19 mouse cellular contexts compared by ENCODE assay signal in the genomic region with DNA sequence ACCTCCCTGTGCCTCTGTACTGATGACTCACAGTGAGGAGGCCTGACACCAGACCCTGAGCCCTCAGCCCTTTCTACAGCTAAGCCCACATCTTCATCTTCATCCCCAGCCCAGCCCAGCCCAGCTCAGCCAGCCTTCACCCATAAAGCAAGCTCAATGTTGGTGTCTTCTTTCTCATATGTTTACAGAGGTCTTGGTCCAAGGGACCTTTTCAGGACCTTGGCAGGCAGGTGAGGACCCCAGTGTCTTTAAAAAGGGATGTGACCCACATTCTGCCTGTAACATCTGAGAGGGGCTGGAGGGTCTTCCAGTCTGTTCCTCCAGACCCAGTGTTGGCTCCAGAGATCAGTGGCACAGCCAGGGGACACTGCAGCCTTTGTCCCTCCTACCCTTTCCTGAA. TPM values are rescaled to one million over a fixed set of nuclear protein-coding genes. Genes with fewer than 3 reads are reported as not detected.
"Had no signal": no experiment of that assay in that cellular context is flagged by ENCODE, and none has a peak within 500 bp of the region (broad histone marks: within the 10 kb centered on the region; RNA-seq: fewer than 3 reads in every experiment).

No protein-coding gene starts in this region.

- ATAC-seq: intestine, embryonic 16.5 days had no signal

- H3K9me3 ChIP-seq: limb, embryonic 12.5 days; limb, embryonic 15.5 days; neural tube, embryonic 12.5 days; neural tube, embryonic 15.5 days; stomach, embryonic 15.5 days had no signal

- H3K27ac ChIP-seq: kidney, postnatal 0 days; limb, embryonic 12.5 days; limb, embryonic 15.5 days; neural tube, embryonic 12.5 days; neural tube, embryonic 15.5 days; stomach, embryonic 15.5 days had no signal

- H3K4me3 ChIP-seq: limb, embryonic 12.5 days; limb, embryonic 15.5 days; neural tube, embryonic 12.5 days; neural tube, embryonic 15.5 days; stomach, embryonic 15.5 days had no signal

- H3K9ac ChIP-seq: limb, embryonic 12.5 days; limb, embryonic 15.5 days; neural tube, embryonic 12.5 days; neural tube, embryonic 15.5 days; stomach, embryonic 15.5 days had no signal

- H3K36me3 ChIP-seq: neural tube, embryonic 15.5 days had no signal

- H3K27me3 ChIP-seq: limb, embryonic 12.5 days; limb, embryonic 15.5 days; neural tube, embryonic 12.5 days; neural tube, embryonic 15.5 days; stomach, embryonic 15.5 days had no signal

- H3K4me2 ChIP-seq: limb, embryonic 12.5 days; limb, embryonic 15.5 days; midbrain, embryonic 11.5 days; neural tube, embryonic 12.5 days; neural tube, embryonic 15.5 days; stomach, embryonic 15.5 days had no signal

- DNase-seq: kidney, adult 2 months; kidney, postnatal 36 days; left cerebral cortex, postnatal 4 days; lung, adult 2 months; lung, postnatal 14 days; lung, postnatal 4 days; midbrain, embryonic 14.5 days; right cerebral cortex, adult 18-20 months; right cerebral cortex, postnatal 14 days; right cerebral cortex, postnatal 4 days; thymus, postnatal 25 days had no signal

RNA-seq across cellular contexts. Expression of a gene that starts 26.7 kb away (rescaled TPM):
- polyA plus RNA-seq: intestine, embryonic 16.5 days; limb, embryonic 12.5 days; midbrain, embryonic 11.5 days; midbrain, embryonic 14.5 days; neural tube, embryonic 12.5 days; neural tube, embryonic 15.5 days had no signal
